Mouse (Mus musculus): ENCODE measurements around the gene Kifc5b. TPM values are rescaled to one million over a fixed set of nuclear protein-coding genes. Genes with fewer than 3 reads are reported as not detected.

Kifc5b gene
- polyA plus RNA-seq (2015; fragmentation: Nextera tagmentation; extraction: Ambion mirVana), result 0.94 and 1.4 TPM in 2 replicates

- Histone ChIP-seq H3K4me1 (replicated peaks; ENCODE audit: control insufficient read depth, insufficient read depth, low read length) (no peaks in the 10 kb centered on the region), H3K4me2 (replicated peaks; ENCODE audit: low read depth) (peak within 1 kb of the TSS; percentile 79), H3K27me3 (replicated peaks; ENCODE audit: control insufficient read depth, insufficient read depth, low read length) (no peaks in the 10 kb centered on the region), H3K36me3 (ENCODE audit: control insufficient read depth, insufficient read depth) (no peaks in the 10 kb centered on the region), H3K9me3 (ENCODE audit: control insufficient read depth) (no peaks in the 10 kb centered on the region), H3K9ac (ENCODE audit: low read depth, low read length) (peak within 1 kb of the TSS; percentile 55), H3K27ac (ENCODE audit: low read depth, low read length) (no peak within 1 kb of the TSS), H3K4me3 (ENCODE audit: low read depth, low read length) (peak within 1 kb of the TSS; percentile 71)
- TF ChIP-seq CTCF (IDR thresholded peaks at IDR 0.05; ENCODE audit: low read depth), result peak; percentile 100
- peak; percentile 97 for ATAC-seq
- WGBS, result under 1% methylated on average over 67 of the region's 72 CpGs
These were observed at the start of gene Kifc5b for GRCm38 (mm10) chr17:26916711-26917482. Kifc5b (plus strand) TSS chr17:26917091.

DNA sequence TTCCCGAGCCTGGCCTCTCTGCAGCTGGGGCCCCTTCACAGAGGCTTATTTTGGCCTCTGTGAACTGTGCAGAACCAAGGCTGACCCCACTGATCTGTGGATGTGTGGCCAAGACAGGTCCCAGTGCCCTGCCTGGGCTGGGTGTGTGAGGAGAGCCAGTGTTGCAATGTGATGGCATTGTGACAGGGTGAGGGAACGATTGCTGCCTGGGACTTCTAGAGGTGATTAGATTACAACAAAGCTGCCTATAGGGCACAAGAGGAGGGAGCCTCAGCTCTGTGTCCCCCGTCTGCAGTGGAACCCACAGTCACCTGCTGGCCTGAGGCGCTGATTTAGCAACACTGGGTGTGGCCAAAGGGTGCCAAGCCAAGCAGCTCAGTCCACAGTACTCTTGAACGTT, 48.1 kb upstream of the Kifc5b start:
- no peak overlapping the region for H3K4me2 ChIP-seq (replicated peaks; ENCODE audit: low read depth)
- WGBS, result 21% methylated on average over 5 of the region's 5 CpGs
- no peaks in the 10 kb centered on the region for H3K27me3 ChIP-seq (replicated peaks; ENCODE audit: control insufficient read depth, insufficient read depth, low read length)
- no peak for TF ChIP-seq CTCF (IDR thresholded peaks at IDR 0.05; ENCODE audit: low read depth)
- no peak overlapping the region for H3K4me3 ChIP-seq (ENCODE audit: low read depth, low read length)
- no peaks in the 10 kb centered on the region for H3K9me3 ChIP-seq (ENCODE audit: control insufficient read depth)
- H3K27ac ChIP-seq (ENCODE audit: low read depth, low read length), result no peak overlapping the region
- H3K9ac ChIP-seq (ENCODE audit: low read depth, low read length), result no peak overlapping the region
- H3K36me3 ChIP-seq (ENCODE audit: control insufficient read depth, insufficient read depth), result no peaks in the 10 kb centered on the region
- ATAC-seq, result peak; percentile 70
- no peaks in the 10 kb centered on the region for H3K4me1 ChIP-seq (replicated peaks; ENCODE audit: control insufficient read depth, insufficient read depth, low read length)

DNA sequence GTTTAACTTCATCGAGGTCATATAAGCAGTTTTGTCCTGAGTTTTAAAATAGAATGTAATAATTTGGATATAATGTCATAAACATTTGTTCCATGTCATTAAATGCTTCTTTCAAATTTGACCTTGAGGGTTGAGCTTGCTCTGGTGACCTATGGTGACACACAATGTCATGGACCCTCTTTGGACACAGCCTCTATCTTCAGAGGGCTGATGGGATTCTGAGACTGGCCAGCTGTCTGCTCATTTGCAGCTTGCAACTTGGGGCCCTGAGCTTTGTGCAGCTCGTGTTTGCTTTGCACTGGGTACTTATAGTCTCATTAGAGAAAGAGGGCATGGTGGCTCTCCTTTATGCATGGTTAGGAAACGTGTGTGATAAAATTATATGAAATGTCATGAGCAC, 44.0 kb upstream of the Kifc5b start:
- no peaks in the 10 kb centered on the region for H3K9me3 ChIP-seq (ENCODE audit: control insufficient read depth)
- H3K36me3 ChIP-seq (ENCODE audit: control insufficient read depth, insufficient read depth), result no peaks in the 10 kb centered on the region
- ATAC-seq, result no peak
- H3K27ac ChIP-seq (ENCODE audit: low read depth, low read length), result no peak overlapping the region
- no peak overlapping the region for H3K4me2 ChIP-seq (replicated peaks; ENCODE audit: low read depth)
- H3K4me3 ChIP-seq (ENCODE audit: low read depth, low read length), result no peak overlapping the region
- H3K27me3 ChIP-seq (replicated peaks; ENCODE audit: control insufficient read depth, insufficient read depth, low read length), result no peaks in the 10 kb centered on the region
- WGBS, result 62% methylated on average over 3 of the region's 3 CpGs
- TF ChIP-seq CTCF (IDR thresholded peaks at IDR 0.05; ENCODE audit: low read depth), result no peak
- H3K4me1 ChIP-seq (replicated peaks; ENCODE audit: control insufficient read depth, insufficient read depth, low read length), result no peaks in the 10 kb centered on the region
- no peak overlapping the region for H3K9ac ChIP-seq (ENCODE audit: low read depth, low read length)

- 78% methylated on average over 8 of the region's 8 CpGs for WGBS
- Histone ChIP-seq H3K9ac (ENCODE audit: low read depth, low read length) (no peak overlapping the region), H3K4me1 (replicated peaks; ENCODE audit: control insufficient read depth, insufficient read depth, low read length) (no peaks in the 10 kb centered on the region), H3K4me2 (replicated peaks; ENCODE audit: low read depth) (no peak overlapping the region), H3K9me3 (ENCODE audit: control insufficient read depth) (no peaks in the 10 kb centered on the region), H3K36me3 (ENCODE audit: control insufficient read depth, insufficient read depth) (no peaks in the 10 kb centered on the region), H3K4me3 (ENCODE audit: low read depth, low read length) (no peak overlapping the region), H3K27me3 (replicated peaks; ENCODE audit: control insufficient read depth, insufficient read depth, low read length) (no peaks in the 10 kb centered on the region), H3K27ac (ENCODE audit: low read depth, low read length) (no peak overlapping the region)
- no peak for TF ChIP-seq CTCF (IDR thresholded peaks at IDR 0.05; ENCODE audit: low read depth)
- no peak for ATAC-seq
These were observed 43.4 kb upstream of the Kifc5b start for GRCm38 (mm10) chr17:26873502-26873901.

GRCm38 (mm10) chr17:26874542-26874941, 42.3 kb upstream of the Kifc5b start:
- TF ChIP-seq CTCF (IDR thresholded peaks at IDR 0.05; ENCODE audit: low read depth), result no peak
- Histone ChIP-seq H3K9ac (ENCODE audit: low read depth, low read length) (no peak overlapping the region), H3K9me3 (ENCODE audit: control insufficient read depth) (no peaks in the 10 kb centered on the region)

GRCm38 (mm10) chr17:26877927-26878326, 39.0 kb upstream of the Kifc5b start:
- H3K4me1 ChIP-seq (replicated peaks; ENCODE audit: control insufficient read depth, insufficient read depth, low read length), result no peaks in the 10 kb centered on the region
- TF ChIP-seq CTCF (IDR thresholded peaks at IDR 0.05; ENCODE audit: low read depth), result no peak
- no peak for ATAC-seq
- WGBS, result 77% methylated on average over 7 of the region's 7 CpGs
- H3K27ac ChIP-seq (ENCODE audit: low read depth, low read length), result no peak overlapping the region
- H3K27me3 ChIP-seq (replicated peaks; ENCODE audit: control insufficient read depth, insufficient read depth, low read length), result no peaks in the 10 kb centered on the region
- no peak overlapping the region for H3K9ac ChIP-seq (ENCODE audit: low read depth, low read length)
- no peak overlapping the region for H3K4me3 ChIP-seq (ENCODE audit: low read depth, low read length)
- H3K36me3 ChIP-seq (ENCODE audit: control insufficient read depth, insufficient read depth), result no peaks in the 10 kb centered on the region
- H3K9me3 ChIP-seq (ENCODE audit: control insufficient read depth), result no peaks in the 10 kb centered on the region
- H3K4me2 ChIP-seq (replicated peaks; ENCODE audit: low read depth), result no peak overlapping the region

More at GRCm38 (mm10) chr17:26874542-26874941, 42.3 kb upstream of the Kifc5b start:
- no peak overlapping the region for H3K4me3 ChIP-seq (ENCODE audit: low read depth, low read length)
- no peak overlapping the region for H3K4me2 ChIP-seq (replicated peaks; ENCODE audit: low read depth)
- H3K4me1 ChIP-seq (replicated peaks; ENCODE audit: control insufficient read depth, insufficient read depth, low read length), result no peaks in the 10 kb centered on the region
- H3K27me3 ChIP-seq (replicated peaks; ENCODE audit: control insufficient read depth, insufficient read depth, low read length), result no peaks in the 10 kb centered on the region
- ATAC-seq, result no peak
- H3K27ac ChIP-seq (ENCODE audit: low read depth, low read length), result no peak overlapping the region
- H3K36me3 ChIP-seq (ENCODE audit: control insufficient read depth, insufficient read depth), result no peaks in the 10 kb centered on the region
- 73% methylated on average over 11 of the region's 11 CpGs for WGBS
